Mouse (Mus musculus): ENCODE data around the gene Cdc7. TPM values are rescaled to one million over a fixed set of nuclear protein-coding genes. Genes with fewer than 3 reads are reported as not detected.
"Not testable (repeated sequence)": the region's sequence is repeated elsewhere in the genome, so short reads cannot be mapped to it uniquely, and the experiment has no call there.

Gene Cdc7
- polyA plus RNA-seq, 1 experiment from 2014 or later, result 49.3 TPM

GRCm38 (mm10) chr5:106967578-106967977 lies 3.5 kb downstream of the Cdc7 start:
- H3K36me3 ChIP-seq (replicated peaks), result peaks cover 12% of the 10 kb centered on the region
- H3K9ac ChIP-seq, result no peak overlapping the region
- ATAC-seq (replicated peaks), result no peak
- no peak overlapping the region for H3K27ac ChIP-seq
- no peaks in the 10 kb centered on the region for H3K9me3 ChIP-seq
- no peaks in the 10 kb centered on the region for H3K27me3 ChIP-seq (replicated peaks)
- H3K4me3 ChIP-seq, result no peak overlapping the region
- H3K4me1 ChIP-seq, result peaks cover 17% of the 10 kb centered on the region
- no peak overlapping the region for H3K4me2 ChIP-seq
- WGBS, result 80% methylated on average over 1 of the region's 1 CpGs

DNA sequence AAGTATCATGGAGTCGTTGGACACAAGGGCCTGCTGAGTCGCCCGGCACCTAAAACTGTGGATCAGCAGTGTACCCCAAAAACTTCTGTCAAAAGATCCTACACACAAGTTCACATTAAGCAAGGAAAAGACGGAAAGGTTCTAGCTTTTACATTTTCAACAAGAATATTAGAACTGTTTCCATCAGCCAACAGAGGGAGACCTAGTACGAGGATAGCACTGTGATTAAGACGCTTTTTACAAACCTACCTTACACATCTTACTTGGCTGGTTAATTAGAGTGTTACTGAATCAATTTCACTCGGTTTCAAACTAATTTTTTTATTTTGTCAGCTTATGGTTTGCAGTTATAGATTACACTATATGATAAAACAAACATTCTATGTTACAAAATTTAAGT lies 9.8 kb downstream of the Cdc7 start:
- peaks cover 38% of the 10 kb centered on the region for H3K36me3 ChIP-seq (replicated peaks)
- WGBS, result 91% methylated on average over 7 of the region's 7 CpGs

DNA sequence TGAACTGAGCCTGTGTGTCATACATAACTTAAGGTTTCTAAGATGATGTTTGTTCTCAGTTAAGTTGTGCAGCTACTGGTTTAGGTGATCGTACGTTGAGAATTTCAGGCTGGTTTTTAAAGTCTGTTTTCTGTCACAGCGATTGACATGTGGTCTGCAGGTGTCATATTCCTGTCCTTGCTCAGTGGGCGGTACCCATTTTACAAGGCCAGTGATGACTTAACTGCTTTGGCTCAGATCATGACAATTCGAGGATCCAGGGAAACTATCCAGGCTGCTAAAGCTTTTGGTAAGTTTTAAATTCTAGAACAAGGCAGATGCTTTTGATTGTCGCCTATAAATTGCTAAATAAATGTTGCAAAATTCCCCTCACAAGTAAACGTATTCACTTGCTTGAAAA lies 15.0 kb downstream of the Cdc7 start:
- 93% methylated on average over 7 of the region's 7 CpGs for WGBS
- no peaks in the 10 kb centered on the region for H3K27me3 ChIP-seq (replicated peaks)
- H3K27ac ChIP-seq, result no peak overlapping the region
- H3K4me2 ChIP-seq, result no peak overlapping the region
- H3K9me3 ChIP-seq, result no peaks in the 10 kb centered on the region
- no peak overlapping the region for H3K9ac ChIP-seq
- no peaks in the 10 kb centered on the region for H3K4me1 ChIP-seq
- H3K4me3 ChIP-seq, result no peak overlapping the region
- peaks cover 29% of the 10 kb centered on the region for H3K36me3 ChIP-seq (replicated peaks)
- ATAC-seq (replicated peaks), result no peak

More for the DNA sequence above, 9.8 kb downstream of the Cdc7 start:
- Histone ChIP-seq H3K9me3 (no peaks in the 10 kb centered on the region), H3K27ac (no peak overlapping the region), H3K27me3 (replicated peaks) (no peaks in the 10 kb centered on the region), H3K4me2 (no peak overlapping the region), H3K4me3 (no peak overlapping the region), H3K4me1 (no peaks in the 10 kb centered on the region), H3K9ac (no peak overlapping the region)
- no peak for ATAC-seq (replicated peaks)

DNA sequence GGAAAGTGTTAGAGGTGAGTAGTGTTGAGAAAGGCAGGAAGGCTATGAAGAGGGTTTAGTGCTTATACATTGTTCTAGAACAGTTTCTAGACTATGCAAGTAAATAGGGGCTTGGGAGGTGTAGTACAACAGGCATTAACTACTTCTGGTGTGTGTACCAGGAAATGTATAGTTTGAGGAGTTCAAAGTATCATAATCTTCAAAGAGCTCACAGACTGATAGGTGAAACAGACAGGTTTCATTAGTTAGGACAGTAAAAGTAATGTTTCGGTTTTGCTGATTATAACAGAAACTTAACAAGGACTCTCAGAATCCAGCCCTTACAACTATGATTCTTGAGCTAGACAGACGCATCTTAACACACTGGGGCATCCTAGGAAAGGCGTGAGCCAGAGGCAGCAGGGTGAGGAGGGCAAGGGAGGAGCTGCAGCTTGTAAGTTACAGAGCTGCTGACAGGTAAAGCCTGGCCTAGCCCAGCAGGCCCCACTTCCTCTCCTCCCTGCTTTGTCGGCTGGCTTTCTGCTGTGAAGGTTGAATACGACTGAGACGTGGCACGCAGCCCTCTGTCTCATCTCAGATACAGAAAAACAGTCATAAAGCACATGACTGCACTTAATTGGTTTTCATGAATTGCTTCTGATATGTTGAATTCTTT lies 18.3 kb downstream of the Cdc7 start:
- WGBS, result 85% methylated on average over 7 of the region's 7 CpGs
- Histone ChIP-seq H3K4me1 (no peaks in the 10 kb centered on the region), H3K27ac (no peak overlapping the region), H3K9ac (no peak overlapping the region), H3K4me2 (no peak overlapping the region), H3K9me3 (no peaks in the 10 kb centered on the region), H3K4me3 (no peak overlapping the region), H3K36me3 (replicated peaks) (peaks cover 7% of the 10 kb centered on the region; the same call in 1 of the 2 replicates), H3K27me3 (replicated peaks) (no peaks in the 10 kb centered on the region)
- no peak for ATAC-seq (replicated peaks)

DNA sequence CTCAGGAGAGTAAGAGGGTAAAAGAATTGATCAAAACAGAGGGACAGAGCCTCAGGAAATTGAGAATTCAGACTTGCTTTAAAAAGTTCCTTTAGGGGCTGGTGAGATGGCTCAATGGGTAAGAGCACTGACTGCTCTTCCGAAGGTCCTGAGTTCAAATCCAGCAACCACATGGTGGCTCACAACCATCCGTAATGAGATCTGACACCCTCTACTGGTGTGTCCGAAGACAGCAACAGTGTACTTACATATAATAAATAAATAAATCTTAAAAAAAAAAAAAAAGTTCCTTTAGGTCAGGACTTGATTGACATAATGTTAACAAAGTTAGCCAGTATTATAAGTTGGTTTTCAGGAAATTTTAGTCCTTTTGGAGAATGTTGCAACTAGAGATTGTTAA lies 20.8 kb downstream of the Cdc7 start:
- H3K27ac ChIP-seq; H3K4me2 ChIP-seq; H3K9me3 ChIP-seq; H3K36me3 ChIP-seq (replicated peaks); H3K27me3 ChIP-seq (replicated peaks); H3K4me1 ChIP-seq; ATAC-seq (replicated peaks); H3K9ac ChIP-seq; H3K4me3 ChIP-seq: not testable (repeated sequence)
- WGBS, result 94% methylated on average over 3 of the region's 3 CpGs

GRCm38 (mm10) chr5:106985594-106985993 lies 21.5 kb downstream of the Cdc7 start:
- H3K36me3 ChIP-seq (replicated peaks), result no peaks in the 10 kb centered on the region; the same call in 1 of the 2 replicates
- H3K27me3 ChIP-seq (replicated peaks), result no peaks in the 10 kb centered on the region
- H3K27ac ChIP-seq, result no peak overlapping the region
- H3K4me2 ChIP-seq, result no peak overlapping the region
- no peaks in the 10 kb centered on the region for H3K9me3 ChIP-seq
- H3K4me1 ChIP-seq, result no peaks in the 10 kb centered on the region
- H3K9ac ChIP-seq, result no peak overlapping the region
- 78% methylated on average over 2 of the region's 2 CpGs for WGBS
- H3K4me3 ChIP-seq, result no peak overlapping the region
- ATAC-seq (replicated peaks), result no peak

DNA sequence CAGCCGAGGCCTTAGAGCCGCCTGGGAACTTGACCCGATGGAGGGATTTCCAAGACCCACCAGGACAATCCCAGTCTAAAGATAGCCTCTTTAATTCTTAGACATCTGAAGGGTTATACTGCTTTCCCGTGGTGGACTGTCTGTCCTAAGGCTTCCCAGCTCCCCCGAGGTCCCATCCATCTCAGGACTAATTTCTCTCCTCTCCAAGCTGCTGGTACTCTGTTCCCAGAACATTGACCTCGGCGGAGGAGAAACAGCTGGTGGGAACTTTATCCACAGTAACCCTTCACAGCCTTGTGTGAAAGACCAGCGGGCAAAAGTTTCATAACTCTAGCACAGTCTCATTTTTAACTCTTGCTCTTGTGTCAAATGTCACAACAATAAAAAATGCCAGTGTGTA lies 25.1 kb downstream of the Cdc7 start:
- no peak overlapping the region for H3K4me2 ChIP-seq
- H3K9ac ChIP-seq, result no peak overlapping the region
- no peak overlapping the region for H3K27ac ChIP-seq
- no peaks in the 10 kb centered on the region for H3K27me3 ChIP-seq (replicated peaks)
- H3K4me3 ChIP-seq, result no peak overlapping the region
- no peaks in the 10 kb centered on the region for H3K36me3 ChIP-seq (replicated peaks)
- ATAC-seq (replicated peaks), result no peak
- H3K9me3 ChIP-seq, result no peaks in the 10 kb centered on the region
- no peaks in the 10 kb centered on the region for H3K4me1 ChIP-seq
- WGBS, result 67% methylated on average over 8 of the region's 8 CpGs

DNA sequence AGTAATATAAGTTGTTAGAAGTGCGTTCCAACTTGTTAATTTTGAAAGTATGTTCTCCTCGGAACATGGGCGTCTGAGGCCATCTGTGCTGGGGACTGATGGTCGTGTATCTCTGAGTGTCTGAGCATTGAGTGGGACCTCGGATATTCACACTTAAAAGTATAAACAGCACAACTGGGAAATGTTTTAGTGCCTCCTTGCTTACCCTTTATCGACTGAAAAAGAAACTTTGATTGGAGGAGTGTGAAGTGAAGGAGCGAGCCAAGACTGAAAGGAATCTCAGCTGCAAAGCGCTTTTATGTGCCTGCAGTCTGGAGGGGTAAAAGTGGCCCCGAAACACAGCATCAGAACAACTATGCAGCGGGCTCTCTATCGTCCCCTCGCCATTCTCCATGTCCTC lies 25.7 kb downstream of the Cdc7 start:
- Histone ChIP-seq H3K4me2 (no peak overlapping the region), H3K9ac (no peak overlapping the region), H3K9me3 (no peaks in the 10 kb centered on the region), H3K4me3 (no peak overlapping the region), H3K4me1 (no peaks in the 10 kb centered on the region), H3K27ac (no peak overlapping the region), H3K27me3 (replicated peaks) (no peaks in the 10 kb centered on the region), H3K36me3 (replicated peaks) (no peaks in the 10 kb centered on the region)
- WGBS, result 79% methylated on average over 12 of the region's 12 CpGs
- no peak for ATAC-seq (replicated peaks)

DNA sequence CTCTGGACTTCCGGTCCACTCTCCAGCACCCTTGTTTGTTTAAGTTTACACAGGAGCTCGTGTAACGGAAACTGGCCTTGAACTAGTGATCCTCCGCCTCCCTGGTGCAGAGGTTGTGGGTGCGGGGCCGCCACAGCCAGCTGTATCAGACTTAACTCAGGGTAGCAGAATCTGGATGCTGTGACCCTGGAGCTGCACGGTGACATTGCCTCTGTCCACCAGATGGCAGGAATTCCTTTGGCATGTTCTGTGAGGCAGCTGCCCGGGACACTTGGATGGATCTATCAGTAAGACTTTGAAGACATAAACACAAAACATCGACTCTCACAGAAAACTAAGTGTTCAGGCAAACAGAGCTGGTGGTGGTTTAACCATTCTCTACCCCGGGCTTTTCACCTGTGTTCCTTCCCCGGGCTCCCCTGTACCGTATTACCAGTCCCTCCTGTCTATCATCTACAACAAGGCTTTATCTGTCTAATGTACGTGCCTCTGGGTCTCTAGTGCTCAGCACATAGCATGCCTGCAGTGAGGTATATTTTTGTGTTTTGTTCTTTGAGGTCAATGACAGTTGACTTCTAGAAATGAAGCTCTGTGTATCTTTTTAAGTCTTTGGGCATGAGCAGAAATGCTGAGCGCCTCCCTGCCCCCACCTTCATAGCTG lies 26.6 kb downstream of the Cdc7 start:
- 0 out of 2 replicates have a peak, but pooled peaks have one; percentile 54 for ATAC-seq (replicated peaks)
- Histone ChIP-seq H3K27me3 (replicated peaks) (no peaks in the 10 kb centered on the region), H3K4me3 (no peak overlapping the region), H3K4me1 (no peaks in the 10 kb centered on the region), H3K4me2 (no peak overlapping the region), H3K9ac (no peak overlapping the region), H3K27ac (no peak overlapping the region), H3K9me3 (no peaks in the 10 kb centered on the region), H3K36me3 (replicated peaks) (no peaks in the 10 kb centered on the region)
- WGBS, result 51% methylated on average over 14 of the region's 14 CpGs

- no peaks in the 10 kb centered on the region for H3K27me3 ChIP-seq (replicated peaks)
- WGBS, result 74% methylated on average over 8 of the region's 8 CpGs
- ATAC-seq (replicated peaks), result no peak
- no peak overlapping the region for H3K9ac ChIP-seq
- H3K9me3 ChIP-seq, result no peaks in the 10 kb centered on the region
- no peak overlapping the region for H3K4me2 ChIP-seq
- no peaks in the 10 kb centered on the region for H3K36me3 ChIP-seq (replicated peaks)
- H3K4me3 ChIP-seq, result no peak overlapping the region
- H3K4me1 ChIP-seq, result peaks cover 2% of the 10 kb centered on the region; the same call in 1 of the 2 replicates
- H3K27ac ChIP-seq, result no peak overlapping the region
Measured at GRCm38 (mm10) chr5:106991300-106991929, 27.3 kb downstream of the Cdc7 start.

DNA sequence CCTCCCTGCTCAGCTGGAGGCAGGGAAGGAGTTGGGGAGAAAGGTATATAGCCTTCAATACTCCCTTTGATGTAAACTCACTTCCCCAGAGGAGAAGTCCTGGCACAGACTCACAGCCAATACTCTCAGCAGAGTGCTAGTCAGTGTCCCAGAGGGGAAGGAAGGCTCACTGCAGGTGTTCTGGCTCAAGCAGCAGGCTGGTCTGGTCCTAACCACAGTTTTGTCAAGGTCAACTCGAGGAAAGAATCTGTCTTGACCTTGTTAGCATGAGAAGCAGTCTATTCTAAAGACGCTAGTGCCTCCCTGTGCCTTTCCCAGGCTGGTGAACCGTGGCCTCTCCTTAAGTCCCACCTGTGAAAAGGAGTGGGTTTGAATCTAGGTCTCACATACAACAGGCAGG lies 30.6 kb downstream of the Cdc7 start:
- Histone ChIP-seq H3K9me3 (no peaks in the 10 kb centered on the region), H3K9ac (no peak overlapping the region), H3K4me1 (peaks cover 2% of the 10 kb centered on the region; the same call in 1 of the 2 replicates), H3K27ac (no peak overlapping the region), H3K27me3 (replicated peaks) (no peaks in the 10 kb centered on the region), H3K4me3 (no peak overlapping the region), H3K36me3 (replicated peaks) (no peaks in the 10 kb centered on the region), H3K4me2 (no peak overlapping the region)
- ATAC-seq (replicated peaks), result no peak
- WGBS, result 33% methylated on average over 3 of the region's 3 CpGs

DNA sequence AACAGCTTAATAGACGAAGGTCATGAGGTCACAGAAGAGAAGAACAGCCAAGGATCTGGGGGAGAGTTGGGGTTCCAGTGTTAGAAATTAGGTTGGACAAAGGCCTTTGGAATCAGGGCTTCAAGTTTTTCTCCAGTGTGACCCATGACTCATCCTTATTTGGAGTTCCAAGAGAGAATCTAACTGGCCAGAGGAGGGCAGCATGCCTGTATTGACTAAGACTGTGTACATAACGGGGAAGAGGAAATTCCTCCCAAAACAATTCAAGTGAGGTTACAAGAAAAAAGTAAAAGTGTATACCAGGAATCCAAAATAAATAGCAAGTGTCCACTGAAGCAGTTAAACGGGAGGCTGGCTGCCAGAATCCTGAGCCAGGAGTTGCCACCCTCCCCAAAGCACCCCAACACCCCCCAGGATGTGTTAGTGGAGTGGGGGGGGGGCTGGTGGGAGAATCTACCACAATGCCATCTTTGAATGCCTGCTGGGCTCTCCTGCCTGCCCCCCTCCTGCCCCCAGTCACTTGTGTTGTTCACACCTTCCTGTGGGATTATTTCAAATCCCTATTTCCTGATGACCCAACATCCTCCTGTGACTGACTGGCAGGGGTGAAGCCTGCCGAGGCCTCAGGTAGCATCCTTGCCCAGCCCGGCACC lies 31.9 kb downstream of the Cdc7 start:
- Histone ChIP-seq H3K27me3 (replicated peaks) (no peaks in the 10 kb centered on the region), H3K9me3 (no peaks in the 10 kb centered on the region), H3K4me2 (no peak overlapping the region), H3K4me1 (peaks cover 2% of the 10 kb centered on the region; the same call in 1 of the 2 replicates), H3K27ac (no peak overlapping the region), H3K9ac (no peak overlapping the region), H3K36me3 (replicated peaks) (no peaks in the 10 kb centered on the region), H3K4me3 (no peak overlapping the region)
- 0 out of 2 replicates have a peak, but pooled peaks have one; percentile 74 for ATAC-seq (replicated peaks)
- WGBS, result 46% methylated on average over 5 of the region's 5 CpGs

Data from midbrain, embryonic 15.5 days (tissue).